Mouse (Mus musculus): ENCODE data around the gene Per3.

DNA sequence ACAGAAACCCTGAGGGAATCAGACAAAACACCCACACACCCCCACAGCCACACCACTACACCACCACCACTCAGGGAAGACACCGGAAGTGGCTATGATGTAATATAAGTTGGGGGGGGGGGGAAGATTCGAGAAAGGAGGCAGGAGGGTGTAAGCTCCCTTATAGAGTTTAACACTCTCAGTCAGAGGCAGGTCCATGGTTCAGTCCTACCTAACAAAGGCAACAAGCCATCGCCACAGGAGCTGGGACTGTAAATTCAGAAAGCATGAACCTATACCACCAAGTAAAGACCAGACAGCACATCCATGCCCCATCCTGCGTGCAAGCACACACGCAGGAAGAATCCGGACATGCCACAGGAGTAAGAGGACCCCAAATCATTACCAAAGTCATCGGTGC is 44.8 kb upstream of the Per3 start, which contains the start of gene Gm13090:
- TF ChIP-seq CTCF (IDR thresholded peaks at IDR 0.05; ENCODE audit: borderline replicate concordance, insufficient read depth, low read length) = no peak
- no peak for TF ChIP-seq POLR2A (IDR thresholded peaks at IDR 0.05; ENCODE audit: low read depth, low read length)
